Mouse (Mus musculus) gastrocnemius, adult 8-10 months (tissue): ENCODE measurements around the gene Gm20721. TPM values are rescaled to one million over a fixed set of nuclear protein-coding genes. Genes with fewer than 3 reads are reported as not detected.

Source experiments
- DNase-seq, 2 experiments: peaks; one replicate each; pipeline ENCODE4 v3.0.0; 2022; ENCODE audit warnings: low spot score in 2 of 2
- total RNA-seq, 4 experiments: library from RNA; stranded (reverse); gene quantifications; 2 replicates each; pipeline ENCODE4 v1.2.4; 2022

The Gm20721 gene
- total RNA-seq, 4 experiments from 2014 or later = 1.0 to 2.2 (median 1.2) TPM

DNA sequence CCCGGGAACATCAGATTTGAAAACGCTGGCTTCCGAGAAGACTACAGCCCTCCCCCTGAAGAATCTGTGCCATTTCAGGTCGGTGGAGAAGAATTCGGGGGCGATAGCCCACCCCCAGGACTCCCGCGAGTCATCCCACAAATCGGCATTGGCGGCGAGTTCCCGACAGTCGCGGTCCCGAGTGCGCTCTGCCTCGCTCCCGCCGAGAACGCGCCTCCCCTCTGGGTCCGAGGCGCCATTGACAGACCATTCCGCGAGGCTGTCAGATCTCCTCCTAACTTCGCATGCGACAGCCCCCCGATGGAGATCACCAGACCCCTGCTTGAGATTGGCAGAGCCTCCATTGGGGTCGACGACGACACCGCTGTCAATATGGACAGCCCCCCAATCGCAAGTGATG lies 48.0 kb downstream of the Gm20721 start:
- no peak for DNase-seq

DNA sequence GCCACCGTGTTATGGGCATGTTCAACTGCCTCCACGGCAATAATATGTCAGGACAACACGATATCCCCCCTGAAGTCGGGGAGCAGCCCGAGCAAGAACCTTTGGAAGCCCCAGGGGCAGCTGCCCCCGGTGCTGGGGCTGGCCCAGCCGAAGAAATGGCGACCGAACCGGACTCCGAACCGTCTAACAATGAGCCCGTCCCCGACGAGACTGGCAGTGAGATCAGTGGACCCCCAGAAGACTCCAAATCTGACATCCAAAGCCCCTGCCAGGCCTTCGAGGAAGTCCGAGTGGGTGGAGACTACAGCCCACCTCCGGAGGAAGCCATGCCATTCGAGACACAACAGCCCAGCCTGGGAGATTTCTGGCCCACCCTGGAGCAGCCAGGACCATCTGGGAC lies 48.7 kb downstream of the Gm20721 start:
- no peak for DNase-seq

DNA sequence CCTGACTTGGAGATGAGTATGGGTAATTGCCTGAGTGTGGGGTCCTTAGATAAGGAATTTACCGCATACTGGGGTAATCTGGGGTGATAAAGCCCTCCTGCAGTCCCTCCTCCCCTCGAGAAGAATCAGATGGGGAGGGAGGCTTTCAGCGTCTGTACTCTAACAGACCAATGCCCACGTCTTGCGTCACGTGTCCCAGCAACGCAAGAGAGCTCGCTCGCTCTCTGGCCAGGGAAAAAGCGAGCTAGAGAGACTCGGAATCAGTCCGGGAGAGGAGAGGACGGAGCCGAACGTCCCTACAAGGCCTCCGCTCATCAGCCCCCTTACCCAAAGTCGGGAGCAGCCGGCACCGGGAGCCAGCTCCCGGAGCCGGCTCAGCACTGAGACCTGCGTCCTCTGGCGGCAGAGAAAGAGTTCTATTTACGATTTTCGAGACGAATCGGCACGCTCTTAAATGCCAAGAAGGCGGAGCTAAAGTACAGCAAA lies 49.4 kb downstream of the Gm20721 start:
- no peak for DNase-seq

DNA sequence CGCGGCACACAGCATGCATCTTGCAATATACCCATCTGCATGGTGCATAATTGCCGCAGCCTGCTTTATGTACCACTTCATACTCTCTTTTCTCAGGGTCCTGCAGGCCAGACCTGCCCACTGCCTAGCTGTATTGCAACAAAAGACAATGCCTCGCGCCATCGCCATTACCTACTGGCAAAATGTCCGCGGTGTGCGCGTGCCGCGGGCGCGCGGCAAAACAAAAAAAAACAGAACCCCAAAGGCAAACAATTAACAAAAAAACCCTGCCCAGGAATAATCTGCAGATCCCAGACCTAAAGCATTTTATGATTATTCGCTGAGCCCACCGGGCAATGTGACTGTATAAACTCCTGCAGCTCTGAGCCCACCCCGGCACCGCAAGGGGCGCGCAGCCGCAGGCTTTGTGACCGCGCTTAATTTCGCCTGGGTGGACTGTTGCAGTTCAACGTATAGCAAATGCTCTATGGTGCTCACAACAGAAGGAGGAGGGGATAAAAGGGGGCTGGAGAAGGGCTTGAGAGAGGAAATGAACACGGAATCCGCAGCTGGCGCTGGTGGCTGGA lies 50.5 kb downstream of the Gm20721 start:
- no peak for DNase-seq

DNA sequence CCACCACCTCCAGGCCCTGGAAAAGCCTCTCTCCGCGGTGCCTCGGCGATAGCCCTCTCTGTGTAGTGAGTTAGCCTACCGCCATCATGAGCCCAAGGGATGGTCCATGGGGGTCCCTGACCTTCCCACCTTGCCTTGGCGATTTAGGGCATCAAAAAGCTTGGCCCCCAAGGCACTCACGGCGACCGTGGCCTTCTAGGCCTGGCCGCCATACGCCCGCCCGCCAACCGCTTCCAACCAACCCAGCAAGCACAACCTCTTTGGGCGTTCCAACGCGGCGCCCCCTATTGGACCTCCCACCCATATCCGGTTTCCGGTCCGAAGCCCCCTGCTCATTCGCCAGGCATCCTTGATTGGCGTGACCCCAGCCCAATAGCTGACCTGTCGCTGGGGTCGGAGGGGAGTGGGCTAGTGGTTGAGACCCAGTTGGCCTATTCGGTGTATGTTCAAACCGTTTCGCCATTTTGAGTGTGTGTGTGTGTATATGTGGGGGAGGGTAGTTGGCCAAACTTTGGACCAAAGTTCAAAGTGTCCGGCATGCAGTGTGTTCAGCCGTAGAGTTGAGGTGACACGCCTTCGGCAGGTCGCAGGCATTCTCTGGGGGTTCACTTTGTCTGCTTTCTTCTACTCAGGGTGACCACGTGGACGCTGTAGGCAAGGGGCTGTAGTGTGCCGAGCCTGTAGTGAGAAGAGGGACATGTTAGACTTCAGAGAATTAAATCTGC lies 51.2 kb downstream of the Gm20721 start:
- DNase-seq = no peak

DNA sequence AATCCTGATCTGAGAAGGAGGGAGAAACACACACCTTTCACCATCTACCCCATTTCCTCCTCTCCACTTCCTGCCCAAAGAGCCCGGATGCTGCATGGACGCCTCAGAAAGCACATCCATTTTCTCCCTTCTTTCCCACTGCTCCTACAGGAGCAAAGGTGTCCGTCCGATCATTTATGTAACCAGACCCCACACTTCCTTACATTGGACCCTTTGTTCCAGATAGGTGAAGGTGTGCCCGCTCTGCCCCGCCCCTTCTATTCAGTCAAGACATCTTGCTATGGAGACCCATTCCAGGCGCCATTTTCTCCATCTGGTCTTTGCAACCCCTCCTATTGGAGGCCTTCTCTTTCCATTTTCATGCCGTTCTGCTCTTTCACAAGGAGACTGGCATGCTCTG lies 52.1 kb downstream of the Gm20721 start:
- no peak for DNase-seq

DNA sequence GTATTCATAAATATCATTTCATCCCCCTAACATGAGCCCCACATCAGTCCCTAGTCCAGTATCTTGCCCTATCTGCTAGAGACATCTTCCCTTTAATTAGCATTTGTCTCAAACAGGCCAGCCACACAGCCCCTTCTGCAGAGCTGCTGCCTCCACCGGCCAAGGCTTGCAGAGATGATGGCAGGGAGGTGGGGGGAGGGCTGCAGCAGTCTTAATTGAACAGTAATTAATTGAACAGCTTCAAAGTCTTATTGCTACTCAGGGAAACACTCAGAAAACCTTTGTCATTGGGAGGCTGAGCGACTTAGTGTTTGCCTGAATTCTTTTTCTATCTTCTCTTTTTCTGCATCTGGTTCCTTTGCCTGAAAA lies 54.9 kb downstream of the Gm20721 start:
- DNase-seq = no peak

DNA sequence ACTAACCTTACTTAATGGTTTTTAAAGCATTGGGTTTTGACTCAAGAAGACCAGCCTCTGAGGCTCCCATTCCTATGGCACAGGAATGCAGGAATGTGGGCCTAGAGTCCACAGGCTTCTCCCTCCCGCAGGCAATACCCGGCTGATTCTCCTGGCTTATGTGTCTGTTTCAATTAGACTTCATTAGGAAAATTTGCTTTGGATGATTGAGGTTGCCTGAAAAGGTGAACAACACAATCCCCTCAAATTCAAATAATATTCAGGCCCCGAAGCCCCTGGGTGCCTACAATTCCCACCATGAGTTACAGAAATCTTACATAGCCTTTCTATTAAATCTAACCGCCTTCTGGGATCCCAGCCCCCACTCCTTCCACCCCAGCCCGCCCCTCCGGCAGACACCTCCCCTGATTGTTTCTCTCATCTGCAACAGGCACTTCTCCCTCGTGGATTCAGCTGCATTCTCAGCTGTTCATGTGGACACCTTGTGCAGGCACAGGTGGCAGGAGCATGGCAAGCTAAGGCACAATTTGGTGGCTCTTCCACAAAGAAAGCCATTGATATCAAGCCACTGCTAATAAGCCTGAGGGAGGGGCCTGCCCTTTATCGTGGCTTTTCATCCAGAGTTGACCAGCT lies 55.4 kb downstream of the Gm20721 start:
- no peak for DNase-seq

DNA sequence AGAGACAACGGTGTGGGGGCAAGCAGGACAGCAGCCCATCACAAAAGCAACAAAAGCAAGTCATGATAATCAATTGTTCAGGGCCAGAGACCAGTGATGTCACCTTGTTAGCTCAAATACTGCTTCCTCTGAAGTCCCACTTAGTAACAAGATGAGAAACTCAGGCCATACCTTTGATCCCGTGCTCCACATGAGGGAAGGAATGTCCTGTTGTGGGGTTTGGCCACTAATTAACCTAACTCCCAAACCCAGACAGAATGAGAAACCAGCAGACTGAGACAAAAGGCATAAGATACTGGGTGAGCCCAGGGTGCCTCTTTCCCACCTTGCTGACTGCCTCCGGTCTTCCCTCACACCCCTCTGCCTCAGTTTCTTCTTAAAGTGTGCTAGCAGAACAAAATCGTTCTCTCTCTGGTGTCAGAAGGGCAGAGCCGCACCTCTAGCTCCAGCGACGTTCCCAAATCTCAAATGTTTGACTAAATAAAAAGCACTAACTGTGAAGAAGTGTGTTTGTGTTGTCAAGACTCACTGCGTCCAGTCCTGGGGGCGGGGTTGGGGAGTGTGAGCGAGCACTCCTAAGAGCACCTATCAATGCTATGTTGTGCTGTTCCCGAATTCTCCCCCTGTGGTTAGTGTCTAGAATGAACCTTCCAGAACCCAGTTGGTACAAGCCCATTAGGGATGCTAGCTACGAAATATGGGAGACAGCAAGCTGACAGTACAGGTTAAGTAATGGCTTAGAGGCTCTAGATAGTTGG lies 57.7 kb downstream of the Gm20721 start:
- DNase-seq = no peak

DNA sequence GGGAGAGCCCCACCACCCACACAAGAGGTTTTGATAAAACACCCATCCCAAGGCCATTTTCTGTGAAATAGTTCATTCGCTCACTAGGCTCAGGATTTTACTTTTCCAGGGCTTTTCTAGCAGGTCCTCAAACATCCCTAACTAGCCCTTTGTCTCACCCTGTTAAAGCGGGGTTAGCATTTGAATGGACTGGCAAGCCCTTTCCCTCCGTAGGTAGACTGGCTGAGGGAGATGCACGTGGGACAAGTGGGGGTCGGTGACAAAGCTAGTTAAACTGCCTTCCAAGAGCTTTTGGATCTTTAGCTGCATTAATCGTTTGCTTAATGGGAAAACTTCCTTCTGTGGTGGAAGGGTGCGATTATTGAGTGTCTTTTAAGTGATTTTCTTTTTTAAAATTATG lies 58.6 kb downstream of the Gm20721 start:
- no peak for DNase-seq

DNA sequence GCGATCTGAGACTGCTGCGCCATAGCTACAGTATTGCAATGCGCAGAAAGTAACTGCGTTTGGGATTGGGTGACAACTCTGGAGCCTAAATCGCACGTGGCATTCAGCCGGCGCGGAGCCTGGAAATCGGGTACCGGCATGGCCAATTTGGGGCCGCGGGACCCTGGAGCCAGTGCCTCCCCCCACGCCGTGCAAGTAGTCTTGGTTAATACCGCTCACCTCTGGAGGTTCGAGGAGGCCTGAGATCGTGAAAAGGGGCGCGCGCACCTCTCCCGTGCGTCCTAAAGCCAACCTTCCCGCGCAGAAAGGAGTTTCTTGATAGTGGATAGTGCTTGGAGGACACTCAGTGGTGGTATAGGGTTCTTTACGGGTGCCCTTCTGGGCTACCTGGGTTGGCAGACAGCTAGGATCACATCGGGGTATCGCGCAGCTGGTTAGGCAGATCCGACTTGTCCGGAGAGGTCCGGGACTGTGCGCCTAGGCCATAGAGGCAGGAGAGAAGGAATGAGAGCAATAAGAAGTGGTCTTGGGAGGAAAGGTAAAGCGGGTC lies 60.5 kb downstream of the Gm20721 start:
- DNase-seq = no peak

DNA sequence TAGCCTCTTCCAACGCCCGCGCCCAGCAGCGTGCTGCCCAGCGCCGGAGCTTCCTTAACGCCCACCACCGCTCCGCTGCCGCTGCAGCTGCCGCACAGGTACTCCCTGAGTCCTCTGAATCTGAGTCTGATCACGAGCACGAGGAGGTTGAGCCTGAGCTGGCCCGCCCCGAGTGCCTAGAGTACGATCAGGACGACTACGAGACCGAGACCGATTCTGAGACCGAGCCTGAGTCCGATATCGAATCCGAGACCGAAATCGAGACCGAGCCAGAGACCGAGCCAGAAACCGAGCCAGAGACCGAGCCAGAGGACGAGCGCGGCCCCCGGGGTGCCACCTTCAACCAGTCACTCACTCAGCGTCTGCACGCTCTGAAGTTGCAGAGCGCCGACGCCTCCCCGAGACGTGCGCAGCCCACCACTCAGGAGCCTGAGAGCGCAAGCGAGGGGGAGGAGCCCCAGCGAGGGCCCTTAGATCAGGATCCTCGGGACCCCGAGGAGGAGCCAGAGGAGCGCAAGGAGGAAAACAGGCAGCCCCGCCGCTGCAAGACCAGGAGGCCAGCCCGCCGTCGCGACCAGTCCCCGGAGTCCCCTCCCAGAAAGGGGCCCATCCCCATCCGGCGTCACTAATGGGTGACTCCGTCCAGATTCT lies 61.6 kb downstream of the Gm20721 start:
- no peak for DNase-seq

DNA sequence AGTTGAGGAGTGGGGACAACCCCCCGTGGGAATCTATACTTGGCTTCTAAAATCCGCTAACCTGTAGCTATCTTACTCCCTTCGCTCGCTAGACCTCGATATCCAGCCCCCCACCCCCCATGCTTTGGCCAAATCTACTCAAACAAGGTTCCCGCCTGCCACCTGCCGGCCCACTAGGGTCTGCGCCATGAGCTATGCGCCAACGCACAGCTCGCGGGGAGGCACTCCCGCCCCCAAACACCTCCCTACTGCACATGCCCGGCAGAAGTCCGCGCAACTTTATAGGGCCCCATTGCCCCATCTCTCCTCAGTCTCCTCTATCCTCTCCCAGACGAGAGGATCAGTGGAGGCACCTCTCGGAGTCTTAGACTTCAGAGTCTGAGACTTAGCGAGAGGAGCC lies 62.5 kb downstream of the Gm20721 start, which contains the start of gene Gnas:
Gene Gnas (plus strand): TSS at position 310 of the 400 bp plus-strand sequence.
- no peak for DNase-seq

DNA sequence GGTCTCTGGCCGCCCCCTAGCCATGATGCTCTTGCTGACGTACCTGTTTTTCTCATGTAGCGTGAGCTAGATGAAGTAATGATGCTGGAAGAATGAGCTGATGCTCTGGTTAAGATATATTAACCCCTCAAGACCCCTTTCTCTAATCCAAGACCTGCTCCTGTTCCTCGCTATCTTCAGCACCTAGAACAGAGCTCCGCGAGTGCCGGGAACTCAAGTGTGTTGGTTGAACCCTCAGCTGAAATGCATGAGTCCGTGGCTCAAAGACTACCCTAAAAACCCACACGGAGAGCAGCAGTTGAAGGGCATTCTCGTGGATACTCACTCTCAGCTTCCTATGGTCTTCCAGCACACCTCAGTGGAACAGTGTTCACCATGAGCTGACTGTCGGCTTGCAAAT lies 63.2 kb downstream of the Gm20721 start:
- no peak for DNase-seq

Other genes with a start within 250 kb of the Gm20721 start
- gene Npepl1, start 236.4 kb downstream of the Gm20721 start, total RNA-seq = 100 to 1,000 TPM in 2 of 4 experiments, 10 to 100 TPM in 2; 95.2 to 109 (median 99.1) TPM
- 1,000 to 10,000 TPM; 1,232 to 1,409 (median 1,307) TPM for gene Gnas, start 62.4 kb downstream of the Gm20721 start, total RNA-seq
- 10 to 100 TPM; 18.7 to 23.3 (median 19.6) TPM for gene Nelfcd, start 69.1 kb upstream of the Gm20721 start, total RNA-seq
- 10 to 100 TPM; 22.0 to 31.2 (median 25.4) TPM for gene Ctsz, start 92.3 kb upstream of the Gm20721 start, total RNA-seq
- not detected for gene Tubb1, start 104.0 kb upstream of the Gm20721 start, total RNA-seq
- 1,000 to 10,000 TPM; 1,170 to 1,318 (median 1,227) TPM for gene Atp5e, start 117.4 kb upstream of the Gm20721 start, total RNA-seq
- 10 to 100 TPM; 42.5 to 49.9 (median 46.5) TPM for gene Prelid3b, start 126.4 kb upstream of the Gm20721 start, total RNA-seq